Mouse (Mus musculus): ENCODE results near the gene Tanc1. TPM values are rescaled to one million over a fixed set of nuclear protein-coding genes. Genes with fewer than 3 reads are reported as not detected.

The Tanc1 gene
- polyA plus RNA-seq, 1 experiment from 2014 or later, result 27.3 TPM

DNA sequence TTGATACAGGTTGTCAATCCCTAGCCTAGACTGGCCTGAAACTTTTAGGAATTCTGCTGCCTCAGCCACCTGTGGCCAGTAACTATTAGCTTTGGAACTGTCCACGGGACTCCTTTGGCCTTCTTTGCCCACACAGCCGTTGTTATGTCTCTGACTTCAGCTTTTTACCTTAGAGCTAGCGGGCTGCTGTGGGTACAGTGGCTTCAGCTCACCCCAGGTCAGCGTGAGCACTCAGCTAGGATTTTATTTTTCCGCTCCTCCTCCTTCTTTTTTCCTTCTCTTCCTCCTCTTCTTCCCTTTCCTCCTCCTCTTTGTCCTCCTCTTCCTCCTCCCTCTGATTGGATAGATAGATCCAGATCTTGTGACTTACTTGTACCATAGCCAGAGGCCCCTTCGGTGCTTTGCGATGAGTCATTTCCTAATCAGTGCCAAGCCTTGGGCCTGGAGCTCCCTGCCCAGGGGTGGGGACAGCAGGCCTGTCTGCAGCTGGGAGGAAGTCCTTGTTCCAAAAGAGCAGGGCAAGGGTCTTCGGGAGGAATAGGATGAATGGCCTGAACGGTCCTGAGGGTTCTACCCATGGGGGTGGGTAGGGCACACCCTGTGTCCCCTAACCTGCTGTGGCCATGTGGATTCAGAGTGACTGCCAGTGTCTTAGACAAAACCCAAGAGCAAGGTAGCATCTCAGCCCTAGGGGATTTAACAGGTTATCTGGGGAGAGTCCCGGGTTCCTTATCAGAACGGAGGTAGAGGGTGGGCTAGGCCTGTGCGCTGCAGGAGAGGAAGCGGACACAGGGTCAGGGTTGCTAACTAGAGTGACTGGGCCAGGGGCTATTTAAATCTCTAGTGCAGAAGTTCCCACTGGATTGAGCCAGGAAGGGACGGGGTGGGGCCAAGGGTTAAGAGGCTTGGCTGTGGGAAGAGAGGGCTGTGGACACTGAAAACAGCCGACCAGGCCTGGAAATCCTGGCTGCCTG, 58.5 kb downstream of the Tanc1 start:
- peak overlapping the region; percentile 63 for H3K9ac ChIP-seq (ENCODE audit: low read length)
- peak; percentile 94 for ATAC-seq (replicated peaks; ENCODE audit: extremely low read depth, insufficient read depth, low FRiP score)
- H3K4me3 ChIP-seq (ENCODE audit: low read length), result peak overlapping the region; percentile 14; the same call in 1 of the 2 replicates
- peak overlapping the region; percentile 56 for H3K4me2 ChIP-seq (ENCODE audit: low read depth, low read length)
- 17% methylated on average over 15 of the region's 15 CpGs for WGBS
- peak overlapping the region; percentile 97 for H3K27ac ChIP-seq (ENCODE audit: low read length)
- peaks cover 41% of the 10 kb centered on the region for H3K4me1 ChIP-seq (ENCODE audit: control insufficient read depth, insufficient read depth, low read length)
- H3K27me3 ChIP-seq (ENCODE audit: control insufficient read depth, insufficient read depth, low read length), result no peaks in the 10 kb centered on the region
- no peaks in the 10 kb centered on the region for H3K9me3 ChIP-seq (replicated peaks; ENCODE audit: control insufficient read depth, low read length)
- H3K36me3 ChIP-seq (ENCODE audit: control insufficient read depth, insufficient read depth), result no peaks in the 10 kb centered on the region

GRCm38 (mm10) chr2:59671671-59672070, 59.8 kb downstream of the Tanc1 start:
- no peaks in the 10 kb centered on the region for H3K9me3 ChIP-seq (replicated peaks; ENCODE audit: control insufficient read depth, low read length)
- H3K27me3 ChIP-seq (ENCODE audit: control insufficient read depth, insufficient read depth, low read length), result no peaks in the 10 kb centered on the region
- H3K4me3 ChIP-seq (ENCODE audit: low read length), result no peak overlapping the region
- H3K27ac ChIP-seq (ENCODE audit: low read length), result peak overlapping the region; percentile 97
- WGBS, result 73% methylated on average over 8 of the region's 8 CpGs
- peaks cover 51% of the 10 kb centered on the region for H3K4me1 ChIP-seq (ENCODE audit: control insufficient read depth, insufficient read depth, low read length)
- ATAC-seq (replicated peaks; ENCODE audit: extremely low read depth, insufficient read depth, low FRiP score), result no peak
- no peak overlapping the region for H3K4me2 ChIP-seq (ENCODE audit: low read depth, low read length)
- H3K9ac ChIP-seq (ENCODE audit: low read length), result no peak overlapping the region
- no peaks in the 10 kb centered on the region for H3K36me3 ChIP-seq (ENCODE audit: control insufficient read depth, insufficient read depth)

DNA sequence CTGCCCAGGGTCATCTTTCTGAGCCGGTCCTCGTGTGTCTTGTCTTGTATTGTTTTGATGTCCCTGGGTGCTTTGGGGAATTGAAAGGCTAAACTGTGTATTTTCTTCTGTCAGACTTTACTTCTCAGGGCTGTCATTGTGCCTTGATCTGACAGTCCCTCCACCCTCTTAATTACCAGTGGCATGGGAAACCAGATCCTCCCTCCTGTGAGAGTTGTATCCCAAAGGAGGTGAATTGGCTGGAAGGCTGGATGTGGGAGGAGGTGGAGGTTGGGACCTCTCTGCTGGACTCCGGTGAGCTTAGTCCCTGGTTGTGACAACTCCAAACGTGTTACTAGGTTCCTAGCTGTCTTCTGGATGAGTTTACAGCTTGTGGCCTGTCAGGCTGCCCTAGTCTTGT, 60.2 kb downstream of the Tanc1 start:
- Histone ChIP-seq H3K27me3 (ENCODE audit: control insufficient read depth, insufficient read depth, low read length) (no peaks in the 10 kb centered on the region), H3K4me1 (ENCODE audit: control insufficient read depth, insufficient read depth, low read length) (peaks cover 53% of the 10 kb centered on the region), H3K27ac (ENCODE audit: low read length) (peak overlapping the region; percentile 97; the same call in 1 of the 2 replicates), H3K9ac (ENCODE audit: low read length) (0 out of 2 replicates have a peak overlapping the region, but pooled peaks have one; percentile 18), H3K4me3 (ENCODE audit: low read length) (no peak overlapping the region), H3K9me3 (replicated peaks; ENCODE audit: control insufficient read depth, low read length) (no peaks in the 10 kb centered on the region), H3K36me3 (ENCODE audit: control insufficient read depth, insufficient read depth) (no peaks in the 10 kb centered on the region), H3K4me2 (ENCODE audit: low read depth, low read length) (no peak overlapping the region)
- 28% methylated on average over 4 of the region's 4 CpGs for WGBS
- ATAC-seq (replicated peaks; ENCODE audit: extremely low read depth, insufficient read depth, low FRiP score), result no peak

GRCm38 (mm10) chr2:59672686-59673085, 60.8 kb downstream of the Tanc1 start:
- WGBS, result 60% methylated on average over 8 of the region's 8 CpGs
- Histone ChIP-seq H3K9ac (ENCODE audit: low read length) (no peak overlapping the region), H3K27ac (ENCODE audit: low read length) (no peak overlapping the region), H3K4me2 (ENCODE audit: low read depth, low read length) (no peak overlapping the region), H3K27me3 (ENCODE audit: control insufficient read depth, insufficient read depth, low read length) (no peaks in the 10 kb centered on the region), H3K9me3 (replicated peaks; ENCODE audit: control insufficient read depth, low read length) (no peaks in the 10 kb centered on the region), H3K4me1 (ENCODE audit: control insufficient read depth, insufficient read depth, low read length) (peaks cover 54% of the 10 kb centered on the region), H3K36me3 (ENCODE audit: control insufficient read depth, insufficient read depth) (no peaks in the 10 kb centered on the region), H3K4me3 (ENCODE audit: low read length) (no peak overlapping the region)
- ATAC-seq (replicated peaks; ENCODE audit: extremely low read depth, insufficient read depth, low FRiP score), result no peak

DNA sequence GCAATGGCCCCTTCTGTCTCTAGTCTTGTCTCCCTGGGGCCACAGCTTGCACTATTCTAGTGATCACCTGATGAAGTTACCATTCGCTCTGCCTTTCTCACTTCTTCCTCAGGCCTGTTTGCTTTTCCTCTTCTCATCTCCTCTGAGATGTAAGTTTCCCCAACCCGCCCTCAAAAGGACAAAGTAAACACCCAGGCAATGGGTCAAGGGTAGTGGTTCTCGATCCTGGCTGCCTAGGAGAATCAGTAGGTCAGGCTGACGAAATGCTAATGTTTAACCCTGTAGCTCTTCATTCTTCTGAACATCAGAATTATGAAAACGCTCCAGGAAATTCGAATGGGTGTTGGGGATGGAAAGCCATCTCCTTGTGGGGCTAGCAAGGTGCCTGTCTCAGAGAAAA, 61.5 kb downstream of the Tanc1 start:
- Histone ChIP-seq H3K4me2 (ENCODE audit: low read depth, low read length) (no peak overlapping the region), H3K36me3 (ENCODE audit: control insufficient read depth, insufficient read depth) (no peaks in the 10 kb centered on the region), H3K9me3 (replicated peaks; ENCODE audit: control insufficient read depth, low read length) (no peaks in the 10 kb centered on the region), H3K27me3 (ENCODE audit: control insufficient read depth, insufficient read depth, low read length) (no peaks in the 10 kb centered on the region), H3K4me3 (ENCODE audit: low read length) (no peak overlapping the region), H3K4me1 (ENCODE audit: control insufficient read depth, insufficient read depth, low read length) (peaks cover 53% of the 10 kb centered on the region), H3K27ac (ENCODE audit: low read length) (no peak overlapping the region), H3K9ac (ENCODE audit: low read length) (no peak overlapping the region)
- 80% methylated on average over 6 of the region's 6 CpGs for WGBS
- no peak for ATAC-seq (replicated peaks; ENCODE audit: extremely low read depth, insufficient read depth, low FRiP score)

DNA sequence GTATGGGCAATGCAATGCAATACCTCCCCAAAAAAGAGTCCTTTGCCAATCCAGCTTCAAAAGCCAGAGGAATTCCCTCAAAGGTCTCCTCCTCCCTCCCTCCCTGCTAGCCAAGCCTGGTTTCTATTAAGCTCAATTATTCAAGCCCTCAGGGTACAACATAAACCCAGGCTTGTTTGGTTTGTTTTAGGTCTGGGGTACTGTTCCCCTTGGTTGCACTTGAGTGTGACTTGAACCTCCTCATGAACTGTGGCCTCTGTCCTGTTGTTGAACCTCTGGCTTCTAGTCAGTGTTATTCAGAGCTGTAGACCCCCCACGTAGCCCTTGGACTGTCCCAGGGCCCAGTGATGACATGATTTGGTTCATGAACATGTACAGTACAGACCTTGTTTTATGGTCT, 62.0 kb downstream of the Tanc1 start:
- WGBS, result 77% methylated on average over 1 of the region's 1 CpGs
- Histone ChIP-seq H3K4me2 (ENCODE audit: low read depth, low read length) (no peak overlapping the region), H3K4me1 (ENCODE audit: control insufficient read depth, insufficient read depth, low read length) (peaks cover 52% of the 10 kb centered on the region)

GRCm38 (mm10) chr2:59675270-59675995, 63.6 kb downstream of the Tanc1 start:
- Histone ChIP-seq H3K9ac (ENCODE audit: low read length) (0 out of 2 replicates have a peak overlapping the region, but pooled peaks have one; percentile 38), H3K27me3 (ENCODE audit: control insufficient read depth, insufficient read depth, low read length) (no peaks in the 10 kb centered on the region), H3K4me3 (ENCODE audit: low read length) (no peak overlapping the region), H3K36me3 (ENCODE audit: control insufficient read depth, insufficient read depth) (no peaks in the 10 kb centered on the region), H3K4me1 (ENCODE audit: control insufficient read depth, insufficient read depth, low read length) (peaks cover 45% of the 10 kb centered on the region), H3K9me3 (replicated peaks; ENCODE audit: control insufficient read depth, low read length) (no peaks in the 10 kb centered on the region), H3K4me2 (ENCODE audit: low read depth, low read length) (no peak overlapping the region), H3K27ac (ENCODE audit: low read length) (peak overlapping the region; percentile 33)
- ATAC-seq (replicated peaks; ENCODE audit: extremely low read depth, insufficient read depth, low FRiP score), result no peak
- 56% methylated on average over 17 of the region's 17 CpGs for WGBS

More for the DNA sequence above, 62.0 kb downstream of the Tanc1 start:
- Histone ChIP-seq H3K9me3 (replicated peaks; ENCODE audit: control insufficient read depth, low read length) (no peaks in the 10 kb centered on the region), H3K36me3 (ENCODE audit: control insufficient read depth, insufficient read depth) (no peaks in the 10 kb centered on the region), H3K27ac (ENCODE audit: low read length) (no peak overlapping the region), H3K4me3 (ENCODE audit: low read length) (no peak overlapping the region), H3K9ac (ENCODE audit: low read length) (no peak overlapping the region), H3K27me3 (ENCODE audit: control insufficient read depth, insufficient read depth, low read length) (no peaks in the 10 kb centered on the region)
- no peak for ATAC-seq (replicated peaks; ENCODE audit: extremely low read depth, insufficient read depth, low FRiP score)

- 67% methylated on average over 6 of the region's 6 CpGs for WGBS
Observed at GRCm38 (mm10) chr2:59676041-59676440, 64.2 kb downstream of the Tanc1 start.

DNA sequence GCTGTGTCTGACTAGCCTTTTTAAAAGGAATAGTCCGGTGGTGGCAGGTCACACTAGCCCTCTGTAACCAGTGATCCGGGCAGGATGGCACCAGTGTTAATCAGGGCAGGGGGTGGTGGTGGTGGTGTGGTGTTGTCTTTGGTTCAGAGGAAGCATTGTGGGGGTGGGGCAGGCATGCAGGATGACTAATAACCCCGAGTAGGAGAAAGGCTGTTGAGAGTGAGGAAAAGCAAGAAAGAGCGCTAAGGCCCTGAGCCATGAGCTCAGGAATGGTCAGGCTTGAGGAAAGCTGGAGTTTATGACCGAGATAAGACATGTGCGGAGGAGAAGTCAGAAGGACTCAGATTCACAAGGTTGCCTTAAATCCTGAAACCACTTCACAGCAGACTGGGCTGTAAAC, 64.6 kb downstream of the Tanc1 start:
- H3K9me3 ChIP-seq (replicated peaks; ENCODE audit: control insufficient read depth, low read length), result no peaks in the 10 kb centered on the region
- H3K9ac ChIP-seq (ENCODE audit: low read length), result no peak overlapping the region
- H3K4me3 ChIP-seq (ENCODE audit: low read length), result no peak overlapping the region
- peaks cover 41% of the 10 kb centered on the region for H3K4me1 ChIP-seq (ENCODE audit: control insufficient read depth, insufficient read depth, low read length)
- H3K27ac ChIP-seq (ENCODE audit: low read length), result peak overlapping the region; percentile 4
- H3K27me3 ChIP-seq (ENCODE audit: control insufficient read depth, insufficient read depth, low read length), result no peaks in the 10 kb centered on the region
- ATAC-seq (replicated peaks; ENCODE audit: extremely low read depth, insufficient read depth, low FRiP score), result no peak
- no peak overlapping the region for H3K4me2 ChIP-seq (ENCODE audit: low read depth, low read length)
- 34% methylated on average over 6 of the region's 6 CpGs for WGBS
- no peaks in the 10 kb centered on the region for H3K36me3 ChIP-seq (ENCODE audit: control insufficient read depth, insufficient read depth)

More at GRCm38 (mm10) chr2:59676041-59676440, 64.2 kb downstream of the Tanc1 start:
- Histone ChIP-seq H3K4me2 (ENCODE audit: low read depth, low read length) (no peak overlapping the region), H3K9me3 (replicated peaks; ENCODE audit: control insufficient read depth, low read length) (no peaks in the 10 kb centered on the region), H3K4me1 (ENCODE audit: control insufficient read depth, insufficient read depth, low read length) (peaks cover 45% of the 10 kb centered on the region), H3K27me3 (ENCODE audit: control insufficient read depth, insufficient read depth, low read length) (no peaks in the 10 kb centered on the region), H3K4me3 (ENCODE audit: low read length) (no peak overlapping the region), H3K9ac (ENCODE audit: low read length) (no peak overlapping the region), H3K27ac (ENCODE audit: low read length) (no peak overlapping the region; the same call in 1 of the 2 replicates), H3K36me3 (ENCODE audit: control insufficient read depth, insufficient read depth) (no peaks in the 10 kb centered on the region)
- no peak for ATAC-seq (replicated peaks; ENCODE audit: extremely low read depth, insufficient read depth, low FRiP score)

All from heart, embryonic 16.5 days (tissue).